31 mouse cellular contexts compared by ENCODE assay signal in genomic region chr4:57856673-57857072, GRCm38 (mm10). TPM values are rescaled to one million over a fixed set of nuclear protein-coding genes. Genes with fewer than 3 reads are reported as not detected.
DNase-seq lines count a peak whose midpoint lies in the region; ATAC-seq lines count a peak whose summit lies in the region.
"Had no signal": no experiment of that assay in that cellular context is flagged by ENCODE, and none has a peak within 500 bp of the region (broad histone marks: within the 10 kb centered on the region; RNA-seq: fewer than 3 reads in every experiment).

No protein-coding gene starts in this region.

- H3K27me3 ChIP-seq in heart, embryonic 11.5 days (ENCODE audit: control insufficient read depth, insufficient read depth, low read length): no peaks in the 10 kb centered on the region
- H3K27me3 ChIP-seq in kidney, embryonic 14.5 days (ENCODE audit: control insufficient read depth, insufficient read depth, low read length): no peaks in the 10 kb centered on the region
- H3K27me3 ChIP-seq in kidney, embryonic 15.5 days: no peaks in the 10 kb centered on the region
- H3K27me3 ChIP-seq: CH12.LX; embryonic facial prominence, embryonic 13.5 days; forebrain, embryonic 12.5 days; forebrain, embryonic 15.5 days; heart, embryonic 12.5 days; heart, embryonic 15.5 days; Patski had no signal

- H3K27ac ChIP-seq in heart, embryonic 11.5 days (ENCODE audit: low read depth, low read length): no peak overlapping the region
- H3K27ac ChIP-seq in kidney, embryonic 14.5 days (ENCODE audit: low read depth, low read length): no peak overlapping the region
- no peak overlapping the region for H3K27ac ChIP-seq in kidney, embryonic 15.5 days
- H3K27ac ChIP-seq: embryonic facial prominence, embryonic 10.5 days; embryonic facial prominence, embryonic 13.5 days; forebrain, embryonic 12.5 days; forebrain, embryonic 15.5 days; heart, adult 2 months; heart, embryonic 15.5 days; hindbrain, embryonic 14.5 days; hindbrain, postnatal 0 days had no signal

- no peak overlapping the region for H3K4me3 ChIP-seq in heart, embryonic 11.5 days (ENCODE audit: low read depth, low read length)
- H3K4me3 ChIP-seq in kidney, embryonic 14.5 days (ENCODE audit: low read length): no peak overlapping the region
- H3K4me3 ChIP-seq in kidney, embryonic 15.5 days (replicated peaks): no peak overlapping the region
- H3K4me3 ChIP-seq: embryonic facial prominence, embryonic 10.5 days; embryonic facial prominence, embryonic 13.5 days; erythroblast, embryonic 14.5 days; forebrain, embryonic 12.5 days; forebrain, embryonic 15.5 days; heart, adult 2 months; heart, embryonic 12.5 days; heart, embryonic 15.5 days had no signal

- peak; percentile 90 for DNase-seq in heart, adult 11 months
- peak; percentile 57 for DNase-seq in kidney, adult 11 months
- DNase-seq in kidney, adult 9 months: peak; percentile 76
- DNase-seq in urinary bladder, adult 2 months (ENCODE audit: low spot score): peak; percentile 15
- no peak for DNase-seq in urinary bladder, postnatal 14 days (ENCODE audit: low spot score)
- DNase-seq: adrenal gland, postnatal 25 days; B cell, adult 2 months; cerebellum, adult 11-12 months; cerebellum, adult 8-10 months; cerebellum, postnatal 10 days; cerebellum, postnatal 36 days; embryo, embryonic 11 days; gastrocnemius, postnatal 25 days; heart, postnatal 10 days; heart, postnatal 4 days had no signal

- 92% methylated on average over 10 of the region's 10 CpGs for WGBS in heart, embryonic 11.5 days (ENCODE audit: insufficient replicate concordance)
- 94% methylated on average over 10 of the region's 10 CpGs for WGBS in kidney, embryonic 14.5 days
- 95% methylated on average over 10 of the region's 10 CpGs for WGBS in kidney, embryonic 15.5 days

- no peak overlapping the region for H3K9ac ChIP-seq in heart, embryonic 11.5 days (ENCODE audit: low read depth, low read length)
- no peak overlapping the region for H3K9ac ChIP-seq in kidney, embryonic 14.5 days (ENCODE audit: low read depth, low read length)
- no peak overlapping the region for H3K9ac ChIP-seq in kidney, embryonic 15.5 days
- H3K9ac ChIP-seq: embryonic facial prominence, embryonic 13.5 days; forebrain, embryonic 12.5 days; forebrain, embryonic 15.5 days; heart, embryonic 12.5 days; heart, embryonic 15.5 days; hindbrain, embryonic 14.5 days had no signal

- peaks cover 2% of the 10 kb centered on the region for H3K4me1 ChIP-seq in heart, embryonic 11.5 days (ENCODE audit: control insufficient read depth, insufficient read depth, low read length)
- peaks cover 7% of the 10 kb centered on the region for H3K4me1 ChIP-seq in kidney, embryonic 14.5 days (ENCODE audit: control insufficient read depth, insufficient read depth, low read length)
- H3K4me1 ChIP-seq in kidney, embryonic 15.5 days: peaks cover 31% of the 10 kb centered on the region

- H3K36me3 ChIP-seq in heart, embryonic 11.5 days (ENCODE audit: control insufficient read depth, insufficient read depth, low read length): peaks cover 46% of the 10 kb centered on the region
- peaks cover 37% of the 10 kb centered on the region for H3K36me3 ChIP-seq in kidney, embryonic 14.5 days (ENCODE audit: control insufficient read depth, insufficient read depth, low read length)
- peaks cover 54% of the 10 kb centered on the region for H3K36me3 ChIP-seq in kidney, embryonic 15.5 days
- H3K36me3 ChIP-seq: G1E had no signal

- H3K4me2 ChIP-seq in heart, embryonic 11.5 days: no peak overlapping the region
- H3K4me2 ChIP-seq in kidney, embryonic 14.5 days (replicated peaks; ENCODE audit: low read depth, low read length): no peak overlapping the region
- H3K4me2 ChIP-seq in kidney, embryonic 15.5 days: no peak overlapping the region
- H3K4me2 ChIP-seq: embryonic facial prominence, embryonic 13.5 days; forebrain, embryonic 12.5 days; forebrain, embryonic 15.5 days; heart, embryonic 12.5 days; heart, embryonic 15.5 days; hindbrain, embryonic 14.5 days had no signal

- H3K9me3 ChIP-seq in heart, embryonic 11.5 days (replicated peaks; ENCODE audit: control insufficient read depth, low read length): no peaks in the 10 kb centered on the region
- H3K9me3 ChIP-seq in kidney, embryonic 14.5 days (ENCODE audit: control insufficient read depth, low read length): 0 out of 2 replicates have a peak, but pooled peaks cover 2% of the 10 kb centered on the region
- no peaks in the 10 kb centered on the region; the same call in 1 of the 2 replicates for H3K9me3 ChIP-seq in kidney, embryonic 15.5 days (replicated peaks)
- H3K9me3 ChIP-seq: embryonic facial prominence, embryonic 10.5 days; forebrain, embryonic 12.5 days; forebrain, embryonic 15.5 days; heart, embryonic 12.5 days; heart, embryonic 15.5 days had no signal

- no peak for ATAC-seq in heart, embryonic 11.5 days (replicated peaks; ENCODE audit: insufficient number of reproducible peaks, low FRiP score, low TSS enrichment)
- ATAC-seq in kidney, embryonic 14.5 days (ENCODE audit: low FRiP score, low TSS enrichment): no peak
- ATAC-seq in kidney, embryonic 15.5 days (replicated peaks; ENCODE audit: low FRiP score): no peak
- ATAC-seq: forebrain, embryonic 15.5 days; hindbrain, postnatal 0 days; Patski had no signal

RNA-seq across cellular contexts. Expression of gene D630039A03Rik, which starts 59.4 kb away (rescaled TPM):
- polyA plus RNA-seq in heart, embryonic 11.5 days (2014; fragmentation: Nextera tagmentation; extraction: Ambion mirVana): 0.07 and 0.10 TPM in 2 replicates
- 0.70 and 1.0 TPM in 2 replicates for polyA plus RNA-seq in kidney, embryonic 14.5 days (2014; fragmentation: Nextera tagmentation; extraction: Ambion mirVana)
- polyA plus RNA-seq in kidney, embryonic 15.5 days (2015; fragmentation: Nextera tagmentation; extraction: Ambion mirVana): 1.2 and 1.6 TPM in 2 replicates
- polyA plus RNA-seq in urinary bladder, adult 2 months (2012; rRNA removed): 3.9 and 4.3 TPM in 2 replicates
- polyA plus RNA-seq: erythroblast, embryonic 14.5 days; forebrain, embryonic 12.5 days; forebrain, embryonic 15.5 days; G1E had no signal
